Mouse (Mus musculus) heart, postnatal 0 days (tissue): ENCODE data around the gene Angptl4. TPM values are rescaled to one million over a fixed set of nuclear protein-coding genes. Genes with fewer than 3 reads are reported as not detected.
"Not testable (repeated sequence)": the region's sequence is repeated elsewhere in the genome, so short reads cannot be mapped to it uniquely, and the experiment has no call there.

Source experiments
- ATAC-seq: fragments of 200-750 bp; cut with Nextera tagmentation; 2 replicates; pipeline ENCODE4 v1.8.0; 2017; ENCODE audit warnings: low read depth, moderate number of reproducible peaks, moderate library complexity; ENCODE audit not compliant: insufficient read depth
- DNase-seq: peaks from one replicate; pipeline ENCODE4 v3.0.0-alpha.2; 2016; ENCODE audit warnings: low spot score
- H3K27ac ChIP-seq: fragments of 300-500 bp; sonication (generic); 2 replicates; pipeline ENCODE4 v1.5.1; 2014; ENCODE audit warnings: low read depth, mild to moderate bottlenecking
- H3K27me3 ChIP-seq: fragments of 300-500 bp; sonication (generic); 2 replicates; pipeline ENCODE4 v1.6.1; 2014; ENCODE audit warnings: low read length, mixed read lengths; ENCODE audit not compliant: control insufficient read depth, insufficient read depth
- H3K36me3 ChIP-seq: fragments of 300-500 bp; sonication (generic); replicated peaks from 2 replicates; pipeline ENCODE4 v1.6.1; 2014; ENCODE audit warnings: low read length, mixed read lengths; ENCODE audit not compliant: control insufficient read depth, insufficient read depth
- H3K4me1 ChIP-seq: fragments of 300-500 bp; sonication (generic); 2 replicates; pipeline ENCODE4 v1.6.1; 2014; ENCODE audit warnings: antibody characterized with exemption; ENCODE audit not compliant: control insufficient read depth, insufficient read depth
- H3K4me2 ChIP-seq: fragments of 300-500 bp; sonication (generic); 2 replicates; pipeline ENCODE4 v1.6.1; 2014; ENCODE audit warnings: low read depth, mild to moderate bottlenecking, low read length, moderate library complexity
- H3K4me3 ChIP-seq: fragments of 300-500 bp; sonication (generic); 2 replicates; pipeline ENCODE4 v1.5.1; 2014; ENCODE audit warnings: low read depth, low read length
- H3K9ac ChIP-seq: fragments of 300-500 bp; sonication (generic); replicated peaks from 2 replicates; pipeline ENCODE4 v1.6.1; 2014; ENCODE audit warnings: low read depth, low read length, mixed read lengths
- H3K9me3 ChIP-seq: fragments of 300-500 bp; sonication (generic); replicated peaks from 2 replicates; pipeline ENCODE4 v1.6.1; 2016; ENCODE audit warnings: low read length; ENCODE audit not compliant: control insufficient read depth
- CTCF ChIP-seq: IDR thresholded peaks from 2 replicates; pipeline ENCODE4 v1.5.1; 2016; ENCODE audit warnings: antibody characterized with exemption, control low read depth, low read depth
- EP300 ChIP-seq: IDR thresholded peaks from 2 replicates; pipeline ENCODE4 v1.6.1; 2016; ENCODE audit warnings: antibody characterized with exemption, low read depth
- WGBS: fragments of 180-500 bp; shearing (Covaris S2); extraction: QIAGEN DNeasy Blood & Tissue Kit; methylation state at CpG from one replicate; pipeline ENCODE4 v1.1.7; 2014; 5-methylcytosine and 5-hydroxymethylcytosine counted together
- polyA plus RNA-seq: library from polyadenylated mRNA; unstranded; fragments of >200 nt; fragmentation: Nextera tagmentation; extraction: Ambion mirVana; gene quantifications from 2 replicates; pipeline ENCODE4 v1.2.1, GENCODE M21; 2015
- total RNA-seq: library from RNA; depleted of rRNA; stranded (reverse); fragments of >200 nt; gene quantifications from 2 replicates; pipeline ENCODE4 v1.2.3, GENCODE M21; 2014; ENCODE audit warnings: low replicate concordance; rRNA removed

The Angptl4 gene
- total RNA-seq = 35.2 and 79.3 TPM in 2 replicates
- 59.2 and 124 TPM in 2 replicates for polyA plus RNA-seq

GRCm38 (mm10) chr17:33781124-33781977, at the start of gene Angptl4:
Gene Angptl4, minus strand, starts transcription at chr17:33781830.
- ATAC-seq (peak; percentile 61), DNase-seq (peak; percentile 70)
- 2% methylated on average over 48 of the region's 50 CpGs for WGBS
- Histone ChIP-seq H3K4me1 (peaks cover 71% of the 10 kb centered on the region), H3K27me3 (no peaks in the 10 kb centered on the region), H3K4me2 (peak within 1 kb of the TSS; percentile 82), H3K4me3 (peak within 1 kb of the TSS; percentile 57), H3K9me3 (no peaks in the 10 kb centered on the region), H3K36me3 (peaks cover 25% of the 10 kb centered on the region; the same call in 1 of the 2 replicates), H3K27ac (peak within 1 kb of the TSS; percentile 91), H3K9ac (peak within 1 kb of the TSS; percentile 66)
- TF ChIP-seq CTCF (no peak), EP300 (no peak; the same call in 1 of the 2 replicates)

GRCm38 (mm10) chr17:33829561-33829960, 47.9 kb upstream of the Angptl4 start:
- Histone ChIP-seq H3K4me3 (no peak overlapping the region), H3K4me2 (peak overlapping the region; percentile 15; the same call in 1 of the 2 replicates), H3K36me3 (peaks cover 47% of the 10 kb centered on the region), H3K4me1 (peaks cover 16% of the 10 kb centered on the region), H3K9me3 (no peaks in the 10 kb centered on the region), H3K27ac (peak overlapping the region; percentile 84), H3K9ac (no peak overlapping the region), H3K27me3 (no peaks in the 10 kb centered on the region)
- ATAC-seq (no peak), DNase-seq (no peak)
- TF ChIP-seq CTCF (no peak), EP300 (no peak)
- WGBS = 72% methylated on average over 10 of the region's 10 CpGs

GRCm38 (mm10) chr17:33828892-33829291, 47.3 kb upstream of the Angptl4 start:
- Histone ChIP-seq H3K27ac (peak overlapping the region; percentile 84), H3K4me3 (no peak overlapping the region), H3K9me3 (no peaks in the 10 kb centered on the region), H3K36me3 (peaks cover 40% of the 10 kb centered on the region), H3K27me3 (no peaks in the 10 kb centered on the region), H3K4me1 (peaks cover 16% of the 10 kb centered on the region), H3K9ac (no peak overlapping the region), H3K4me2 (0 out of 2 replicates have a peak overlapping the region, but pooled peaks have one; percentile 15)
- peak; percentile 83 for ATAC-seq
- peak; percentile 92 for TF ChIP-seq EP300
- TF ChIP-seq CTCF = no peak; the same call in 1 of the 2 replicates
- WGBS = 8% methylated on average over 2 of the region's 2 CpGs
- DNase-seq = peak; percentile 90

- Histone ChIP-seq H3K4me3 (no peak overlapping the region), H3K27me3 (no peaks in the 10 kb centered on the region), H3K36me3 (peaks cover 31% of the 10 kb centered on the region), H3K9me3 (no peaks in the 10 kb centered on the region), H3K4me2 (no peak overlapping the region), H3K9ac (no peak overlapping the region), H3K4me1 (peaks cover 24% of the 10 kb centered on the region), H3K27ac (no peak overlapping the region)
- ATAC-seq = no peak
- peak; percentile 84 for DNase-seq
- peak; percentile 88 for TF ChIP-seq CTCF
- TF ChIP-seq EP300 = no peak
- WGBS = 0% methylated on average over 3 of the region's 3 CpGs
Observed at GRCm38 (mm10) chr17:33826850-33827249, 45.2 kb upstream of the Angptl4 start.

GRCm38 (mm10) chr17:33825462-33825861, 43.8 kb upstream of the Angptl4 start:
- DNase-seq (no peak), ATAC-seq (no peak)
- Histone ChIP-seq H3K27me3 (no peaks in the 10 kb centered on the region), H3K36me3 (peaks cover 33% of the 10 kb centered on the region), H3K4me1 (peaks cover 24% of the 10 kb centered on the region), H3K4me3 (0 out of 2 replicates have a peak overlapping the region, but pooled peaks have one; percentile 77), H3K27ac (no peak overlapping the region), H3K4me2 (peak overlapping the region; percentile 71), H3K9me3 (no peaks in the 10 kb centered on the region), H3K9ac (peak overlapping the region; percentile 73)
- no peak for TF ChIP-seq CTCF
- TF ChIP-seq EP300 = no peak
- 81% methylated on average over 8 of the region's 8 CpGs for WGBS

GRCm38 (mm10) chr17:33824997-33825330, 43.3 kb upstream of the Angptl4 start:
- WGBS = 4% methylated on average over 6 of the region's 6 CpGs
- not testable (repeated sequence) for ATAC-seq
- H3K4me1 ChIP-seq = peaks cover 24% of the 10 kb centered on the region

More at GRCm38 (mm10) chr17:33824997-33825330, 43.3 kb upstream of the Angptl4 start:
- Histone ChIP-seq H3K9ac (peak overlapping the region; percentile 73), H3K4me2 (peak overlapping the region; percentile 71), H3K4me3 (peak overlapping the region; percentile 77), H3K36me3 (peaks cover 33% of the 10 kb centered on the region), H3K27ac (peak overlapping the region; percentile 80)
- H3K9me3 ChIP-seq, H3K27me3 ChIP-seq, DNase-seq: not testable (repeated sequence)
